Comparison of ENCODE assay signal across 10 mouse cellular contexts in the genomic region with DNA sequence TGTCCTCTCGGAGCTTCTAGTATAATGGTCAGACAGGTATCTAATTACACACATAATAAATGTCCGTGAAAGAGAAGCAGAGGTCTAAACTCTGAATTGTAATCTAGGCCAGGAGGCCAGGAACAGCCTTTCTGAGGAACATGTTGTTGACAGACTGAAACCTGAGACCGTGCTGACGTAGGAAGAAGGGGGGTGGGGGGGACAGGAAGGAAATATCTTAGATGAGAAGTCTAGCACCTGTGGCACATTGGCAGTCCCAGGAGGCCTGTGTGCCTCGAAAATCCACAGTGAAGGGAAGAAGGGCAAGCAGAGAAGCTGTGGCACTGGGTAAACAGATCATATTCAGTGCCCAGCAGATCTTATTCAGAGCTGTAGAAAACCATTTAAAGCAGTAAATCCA. TPM values are rescaled to one million over a fixed set of nuclear protein-coding genes. Genes with fewer than 3 reads are reported as not detected.
A peak's percentile ranks its signal among the peaks of the same experiment; 100 is the strongest.
DNase-seq lines count a peak whose midpoint lies in the region; ATAC-seq lines count a peak whose summit lies in the region.
"Had no signal": no experiment of that assay in that cellular context is flagged by ENCODE, and none has a peak within 500 bp of the region (broad histone marks: within the 10 kb centered on the region; RNA-seq: fewer than 3 reads in every experiment).

No protein-coding gene starts in this region.

- DNase-seq in kidney, adult 11 months = no peak
- DNase-seq in NIH3T3 (ENCODE audit: low read depth) = peak; percentile 34
- no peak for DNase-seq in left cerebral cortex, postnatal 14 days (ENCODE audit: low spot score in 2 of 2)

- intact Hi-C loops in left cerebral cortex, postnatal 14 days (cut with DNase I) = no loop called here

- no peaks in the 10 kb centered on the region for H3K36me3 ChIP-seq in kidney, embryonic 15.5 days
- H3K36me3 ChIP-seq in stomach, embryonic 15.5 days = no peaks in the 10 kb centered on the region

- H3K9ac ChIP-seq in kidney, embryonic 15.5 days = no peak overlapping the region
- no peak overlapping the region for H3K9ac ChIP-seq in stomach, embryonic 15.5 days

- no peaks in the 10 kb centered on the region for H3K27me3 ChIP-seq in kidney, embryonic 15.5 days
- H3K27me3 ChIP-seq in stomach, embryonic 15.5 days (replicated peaks) = no peaks in the 10 kb centered on the region

- WGBS in kidney, embryonic 15.5 days = 16% methylated on average over 5 of the region's 5 CpGs
- 26% methylated on average over 5 of the region's 5 CpGs for WGBS in stomach, embryonic 15.5 days

- H3K9me3 ChIP-seq in kidney, embryonic 15.5 days (replicated peaks) = no peaks in the 10 kb centered on the region
- no peaks in the 10 kb centered on the region for H3K9me3 ChIP-seq in stomach, embryonic 15.5 days

- ATAC-seq in kidney, embryonic 15.5 days (replicated peaks; ENCODE audit: low FRiP score) = peak; percentile 76
- peak; percentile 100 for ATAC-seq in inflammation-experienced regulatory T-cells, adult 6 months
- ATAC-seq in stomach, embryonic 15.5 days (ENCODE audit: insufficient read depth, low FRiP score, low read depth) = peak; percentile 50; the same call in 1 of the 2 replicates
- ATAC-seq in megakaryocyte-erythroid progenitor cell, adult 5-6 weeks (replicated peaks; ENCODE audit: low FRiP score, low TSS enrichment, poor library complexity, severe bottlenecking) = no peak
- ATAC-seq in erythroid progenitor cell, adult 5-6 weeks (replicated peaks; ENCODE audit: low FRiP score, poor library complexity, severe bottlenecking) = no peak
- ATAC-seq: forebrain, embryonic 14.5 days had no signal

- H3K27ac ChIP-seq in kidney, embryonic 15.5 days = peak overlapping the region; percentile 70
- H3K27ac ChIP-seq in stomach, embryonic 15.5 days = peak overlapping the region; percentile 11; the same call in 1 of the 2 replicates
- H3K27ac ChIP-seq: macrophage had no signal

- peaks cover 9% of the 10 kb centered on the region; the same call in 1 of the 2 replicates for H3K4me1 ChIP-seq in kidney, embryonic 15.5 days
- no peaks in the 10 kb centered on the region for H3K4me1 ChIP-seq in stomach, embryonic 15.5 days

- no peak overlapping the region for H3K4me2 ChIP-seq in kidney, embryonic 15.5 days
- no peak overlapping the region for H3K4me2 ChIP-seq in stomach, embryonic 15.5 days

- no peak overlapping the region for H3K4me3 ChIP-seq in kidney, embryonic 15.5 days (replicated peaks)
- H3K4me3 ChIP-seq in stomach, embryonic 15.5 days (replicated peaks) = no peak overlapping the region

RNA-seq across cellular contexts. Expression of a gene that starts 9.0 kb away (rescaled TPM):
- polyA plus RNA-seq in kidney, embryonic 15.5 days (2015; fragmentation: Nextera tagmentation; extraction: Ambion mirVana) = 34.4 and 34.8 TPM in 2 replicates
- polyA plus RNA-seq in inflammation-experienced regulatory T-cells, adult 6 months (2017; shearing (Covaris generic)) = 100 to 1,000 TPM in 2 of 3 experiments, 10 to 100 TPM in 1; 87.2 to 121 (median 114) TPM
- polyA plus RNA-seq in stomach, embryonic 15.5 days (2015; fragmentation: Nextera tagmentation; extraction: Ambion mirVana) = 33.4 TPM in 2 replicates
- total RNA-seq in megakaryocyte-erythroid progenitor cell, adult 5-6 weeks (2014; fragmentation: Nextera tagmentation) = 96.9 and 132 TPM in 2 replicates
- 45.9 and 90.8 TPM in 2 replicates for total RNA-seq in megakaryocyte-erythroid progenitor cell, adult 5-6 weeks (2017)
- total RNA-seq in erythroid progenitor cell, adult 5-6 weeks (2015; ENCODE audit: low replicate concordance) = 326 and 449 TPM in 2 replicates
- total RNA-seq in erythroid progenitor cell, adult 5-6 weeks (2017; ENCODE audit: low replicate concordance) = 610 and 678 TPM in 2 replicates
- total RNA-seq in left cerebral cortex, postnatal 14 days (2021) = 10 to 100 TPM; 48.3 to 49.7 TPM

RNA-seq across cellular contexts. Expression of a gene that starts 27.1 kb away (rescaled TPM):
- polyA plus RNA-seq in kidney, embryonic 15.5 days (2015; fragmentation: Nextera tagmentation; extraction: Ambion mirVana) = 237 and 247 TPM in 2 replicates
- polyA plus RNA-seq in inflammation-experienced regulatory T-cells, adult 6 months (2017; shearing (Covaris generic)) = 100 to 1,000 TPM; 141 to 209 (median 183) TPM
- polyA plus RNA-seq in stomach, embryonic 15.5 days (2015; fragmentation: Nextera tagmentation; extraction: Ambion mirVana) = 249 and 252 TPM in 2 replicates
- 223 and 270 TPM in 2 replicates for total RNA-seq in megakaryocyte-erythroid progenitor cell, adult 5-6 weeks (2014; fragmentation: Nextera tagmentation)
- 192 and 410 TPM in 2 replicates for total RNA-seq in megakaryocyte-erythroid progenitor cell, adult 5-6 weeks (2017)
- 182 and 187 TPM in 2 replicates for total RNA-seq in erythroid progenitor cell, adult 5-6 weeks (2015; ENCODE audit: low replicate concordance)
- total RNA-seq in erythroid progenitor cell, adult 5-6 weeks (2017; ENCODE audit: low replicate concordance) = 108 and 119 TPM in 2 replicates
- total RNA-seq in left cerebral cortex, postnatal 14 days (2021) = 100 to 1,000 TPM; 389 to 400 TPM

Comparison
In these comparisons a context has a peak if more than half of its experiments do, and no peak if none do; other contexts are left out.
1. ATAC-seq: peak in kidney, embryonic 15.5 days (single experiment), inflammation-experienced regulatory T-cells, adult 6 months (single experiment) and stomach, embryonic 15.5 days (single experiment); none in megakaryocyte-erythroid progenitor cell, adult 5-6 weeks (single experiment) and erythroid progenitor cell, adult 5-6 weeks (single experiment).